Mouse (Mus musculus): ENCODE results near the gene Sec11a. TPM values are rescaled to one million over a fixed set of nuclear protein-coding genes. Genes with fewer than 3 reads are reported as not detected.
"Not testable (repeated sequence)": the region's sequence is repeated elsewhere in the genome, so short reads cannot be mapped to it uniquely, and the experiment has no call there.

Sec11a gene
- total RNA-seq, 2 experiments from 2014 or later: 47.8 to 59.0 TPM

DNA sequence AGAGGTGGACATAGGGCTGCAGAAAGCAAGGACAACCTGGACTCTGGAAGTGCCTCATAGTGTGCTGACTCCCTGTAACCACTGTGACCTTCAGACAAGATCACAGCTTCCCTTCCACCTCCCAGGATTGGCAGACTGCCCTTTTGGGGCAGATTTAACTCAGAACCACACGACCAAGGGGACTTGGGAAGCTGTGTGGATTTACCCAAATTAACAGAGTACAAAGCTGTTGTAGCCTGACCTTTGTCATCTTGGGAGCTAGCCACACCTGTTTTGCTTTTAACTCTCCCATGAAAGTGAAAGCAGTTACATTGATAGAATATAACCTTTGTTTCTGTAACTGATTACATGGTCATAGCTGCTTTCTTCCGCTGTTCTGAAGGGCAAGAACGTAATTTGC is 23.3 kb upstream of the Sec11a start:
- intact Hi-C loops (cut with DNase I): no loop called here
- no peak for DNase-seq (ENCODE audit: low spot score)

GRCm38 (mm10) chr7:80962799-80963198 is 15.2 kb upstream of the Sec11a start:
- intact Hi-C loops (cut with DNase I): no loop called here
- no peak for DNase-seq (ENCODE audit: low spot score)

DNA sequence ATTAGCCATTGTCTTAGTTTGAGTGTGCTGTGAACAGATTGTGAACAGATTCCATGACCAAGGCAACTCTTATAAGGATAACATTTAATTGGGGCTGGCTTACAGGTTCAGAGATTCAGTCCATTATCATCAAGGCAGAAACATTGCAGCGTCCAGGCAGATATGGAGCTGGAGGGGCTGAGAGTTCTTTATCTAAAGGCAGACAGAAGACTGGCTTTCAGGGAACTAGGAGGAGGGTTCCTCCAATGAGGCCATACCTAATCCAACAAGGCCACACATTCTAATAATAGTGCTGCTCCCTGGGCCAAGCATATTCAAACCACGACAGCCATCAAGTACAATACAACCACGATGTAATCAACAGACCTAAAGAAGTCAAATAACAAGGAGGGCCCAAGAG is 11.4 kb upstream of the Sec11a start:
- intact Hi-C loops (cut with DNase I): no loop called here

DNA sequence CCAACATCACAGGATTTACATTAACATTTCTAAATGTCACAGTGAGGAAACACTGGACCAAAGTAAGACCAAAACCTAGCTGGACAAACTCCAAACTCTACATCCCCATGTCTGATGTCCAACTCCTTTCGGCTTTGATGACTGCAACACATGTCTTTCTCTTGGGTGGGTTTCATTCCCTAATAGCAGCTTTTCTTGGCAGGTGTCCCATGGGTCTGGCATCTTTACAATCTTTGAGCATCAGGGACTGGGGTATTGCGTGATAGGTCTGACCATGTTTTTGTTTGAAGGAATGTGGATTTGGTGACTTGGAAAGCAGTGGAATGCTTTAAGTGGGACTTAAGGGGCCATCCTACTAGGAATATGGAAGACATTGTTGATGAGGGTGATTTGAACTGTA is 9.3 kb upstream of the Sec11a start:
- DNase-seq (ENCODE audit: low spot score): no peak
- intact Hi-C loops (cut with DNase I): no loop called here

More for the DNA sequence above, 11.4 kb upstream of the Sec11a start:
- DNase-seq (ENCODE audit: low spot score): no peak

DNA sequence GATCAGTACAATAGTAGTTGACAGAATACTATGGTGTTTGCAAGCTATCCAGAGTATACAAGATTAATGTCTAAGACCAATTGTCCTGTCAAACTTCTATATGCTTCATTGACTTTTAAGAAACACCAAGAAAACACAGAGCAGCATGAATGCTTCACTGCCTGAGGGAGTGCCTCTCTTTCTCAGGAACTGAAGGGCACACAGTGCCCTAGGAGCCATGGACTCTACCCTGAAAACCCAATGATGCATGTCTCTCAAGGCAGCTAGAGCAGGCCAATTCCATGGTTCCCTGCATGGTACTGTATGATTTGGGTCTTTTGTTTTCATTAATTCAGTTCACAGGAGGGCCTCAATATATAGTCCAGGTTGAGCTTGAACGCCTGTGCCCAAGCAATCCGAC is 6.7 kb upstream of the Sec11a start:
- intact Hi-C loops (cut with DNase I): no loop called here

GRCm38 (mm10) chr7:80952140-80952539 is 4.6 kb upstream of the Sec11a start:
- intact Hi-C loops (cut with DNase I): no loop called here
- DNase-seq (ENCODE audit: low spot score): no peak

More for the DNA sequence above, 6.7 kb upstream of the Sec11a start:
- DNase-seq (ENCODE audit: low spot score): no peak

DNA sequence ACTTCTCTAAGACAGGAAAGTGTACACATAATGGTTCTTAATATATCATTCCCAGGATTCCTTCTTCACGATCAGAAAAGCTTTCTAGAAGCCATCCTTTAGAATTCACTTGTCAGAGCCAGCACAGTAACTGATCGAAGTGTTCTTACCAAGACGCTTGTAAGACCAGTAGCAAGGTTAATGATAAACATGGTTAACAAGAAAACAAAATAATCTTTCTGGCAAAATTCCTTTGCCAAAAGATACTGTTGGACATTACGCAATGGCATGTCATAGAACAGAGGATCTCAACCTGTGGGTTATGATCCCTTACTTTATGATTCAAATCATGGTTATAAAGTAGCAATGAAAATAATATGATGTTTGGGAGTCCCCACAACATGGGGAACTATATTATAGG is 3.9 kb upstream of the Sec11a start:
- no peak for DNase-seq (ENCODE audit: low spot score)
- intact Hi-C loops (cut with DNase I): no loop called here

DNA sequence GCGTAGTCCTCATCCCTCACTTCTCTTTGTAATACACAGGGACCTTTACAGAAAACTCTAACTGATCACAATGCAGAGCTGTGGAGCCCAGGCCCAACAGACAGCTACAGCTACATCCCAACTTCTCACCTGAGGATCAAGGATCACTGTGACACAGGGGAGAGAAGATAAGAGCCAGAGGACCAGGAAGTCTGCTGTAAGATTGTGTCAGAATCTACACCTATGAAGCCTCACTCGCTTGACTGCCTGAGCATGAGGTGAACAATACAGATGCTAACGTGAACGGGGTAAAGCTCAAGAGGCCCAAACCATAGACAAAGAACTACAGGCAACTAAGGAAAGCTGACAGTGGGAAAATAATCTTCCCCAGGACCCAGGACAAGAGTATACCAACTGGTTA is 7.8 kb downstream of the Sec11a start:
- intact Hi-C loops (cut with DNase I): no loop called here
- no peak for DNase-seq (ENCODE audit: low spot score)

- DNase-seq (ENCODE audit: low spot score); intact Hi-C loops (cut with DNase I): not testable (repeated sequence)
These were observed 10.3 kb downstream of the Sec11a start for GRCm38 (mm10) chr7:80937304-80937666.

- DNase-seq (ENCODE audit: low spot score); intact Hi-C loops (cut with DNase I): not testable (repeated sequence)
These were observed 10.8 kb downstream of the Sec11a start for GRCm38 (mm10) chr7:80936617-80937303.

- intact Hi-C loops (cut with DNase I): no loop called here
- no peak for DNase-seq (ENCODE audit: low spot score)
These were observed 11.7 kb downstream of the Sec11a start for GRCm38 (mm10) chr7:80935834-80936233.

DNA sequence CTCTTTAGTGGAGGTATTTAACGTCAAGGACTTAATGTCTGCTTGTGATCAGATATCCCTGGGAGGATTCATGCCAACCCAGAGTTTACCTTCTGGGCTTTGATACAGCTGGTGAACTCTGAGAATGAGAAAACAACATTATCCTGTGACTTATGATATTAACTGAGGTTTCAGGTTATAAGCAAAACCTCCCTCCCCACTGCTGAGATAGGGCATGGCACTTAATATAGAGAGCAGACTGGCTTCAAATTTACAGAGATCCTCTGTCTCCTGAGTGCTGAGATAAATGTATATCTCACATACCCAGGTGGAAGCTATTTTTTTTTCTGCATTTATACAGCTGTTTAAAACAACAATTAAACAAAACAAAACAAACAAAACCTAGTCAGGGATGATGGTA is 14.8 kb downstream of the Sec11a start:
- intact Hi-C loops (cut with DNase I): no loop called here
- DNase-seq (ENCODE audit: low spot score): no peak

GRCm38 (mm10) chr7:80931618-80932207 is 15.9 kb downstream of the Sec11a start:
- DNase-seq (ENCODE audit: low spot score): peak; percentile 5
- intact Hi-C loops (cut with DNase I): no loop called here

- DNase-seq (ENCODE audit: low spot score): no peak
- intact Hi-C loops (cut with DNase I): no loop called here
These were observed 24.4 kb downstream of the Sec11a start for GRCm38 (mm10) chr7:80923165-80923564.

GRCm38 (mm10) chr7:80919647-80920008 is 28.0 kb downstream of the Sec11a start:
- DNase-seq (ENCODE audit: low spot score): no peak
- intact Hi-C loops (cut with DNase I): no loop called here

- no peak for DNase-seq (ENCODE audit: low spot score)
- intact Hi-C loops (cut with DNase I): no loop called here
These were observed 28.5 kb downstream of the Sec11a start for GRCm38 (mm10) chr7:80918982-80919646.

DNA sequence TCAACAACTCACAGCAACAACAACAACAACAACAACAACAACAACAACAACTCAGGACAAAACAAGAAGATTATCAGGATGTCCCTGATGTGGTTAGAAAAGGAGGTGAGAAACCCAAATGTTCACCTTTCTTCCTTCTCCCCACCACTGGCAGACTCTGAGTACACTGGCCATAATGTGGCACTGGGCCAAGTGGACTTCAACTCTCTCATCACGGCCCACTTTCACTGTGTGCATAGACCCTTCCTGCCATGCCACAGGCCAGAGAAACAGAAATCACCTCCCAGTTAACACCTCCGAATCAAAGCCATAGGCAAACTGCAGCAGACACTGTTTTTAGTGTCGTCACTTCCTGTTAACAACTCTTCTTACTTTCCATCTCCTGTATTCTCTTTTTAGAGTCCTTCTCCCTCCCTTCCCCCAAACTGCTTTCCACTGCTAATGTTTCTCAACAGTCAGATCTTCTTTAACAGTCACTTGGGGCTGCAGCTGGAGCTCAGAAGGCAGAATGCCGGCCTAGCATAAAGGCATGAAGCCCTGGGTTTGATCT is 29.6 kb downstream of the Sec11a start:
- no peak for DNase-seq (ENCODE audit: low spot score)
- intact Hi-C loops (cut with DNase I): no loop called here

GRCm38 (mm10) chr7:80912496-80912895 is 35.1 kb downstream of the Sec11a start:
- intact Hi-C loops (cut with DNase I): no loop called here
- no peak for DNase-seq (ENCODE audit: low spot score)

DNA sequence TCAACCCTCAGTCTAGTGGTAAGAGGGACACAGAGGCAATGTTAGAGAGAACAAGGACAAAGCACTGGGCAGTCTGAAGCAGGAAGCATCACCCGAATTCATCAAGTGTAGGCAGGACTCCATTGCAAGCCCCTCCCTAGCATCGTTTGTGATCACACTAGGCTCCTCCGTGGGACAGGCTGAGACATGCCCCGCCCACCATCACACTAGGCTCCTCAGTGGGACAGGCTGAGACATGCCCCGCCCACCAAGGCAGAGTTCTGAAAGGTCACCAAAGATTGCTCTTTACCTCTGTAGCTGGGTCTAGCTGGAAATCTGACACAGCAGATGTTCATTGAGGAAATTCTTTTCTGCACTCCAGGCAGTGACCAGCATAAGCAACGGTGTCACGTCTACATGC is 36.5 kb downstream of the Sec11a start:
- no peak for DNase-seq (ENCODE audit: low spot score)
- intact Hi-C loops (cut with DNase I): no loop called here

GRCm38 (mm10) chr7:80904921-80905515 is 42.6 kb downstream of the Sec11a start, which contains the start of gene Nmb:
TSS of gene Nmb (minus strand) at chr7:80905076.
- intact Hi-C loops (cut with DNase I): loop anchor here (5.0 kb wide), 1 partner anchor 42 kb away; the partner anchor contains the start of gene Sec11a
- DNase-seq (ENCODE audit: low spot score): peak; percentile 54
